Mouse (Mus musculus) retina, postnatal 1 day (tissue): ENCODE measurements at regions not wholly inside any gene's neighbourhood (a gene's known extent, or its start where the extent isn't known, plus 50 kb on each side); places are given as distances from the start of the nearest gene placed in this dataset.
A peak's percentile ranks its signal among the peaks of the same experiment; 100 is the strongest.

Source experiments
- DNase-seq: peaks from one replicate; pipeline ENCODE4 v3.0.0-alpha.2; 2012

GRCm38 (mm10) chr4:106185745-106186501 is 130.1 kb upstream of the Usp24 start:
- DNase-seq, result no peak

- no peak for DNase-seq
Observed at GRCm38 (mm10) chr4:106186684-106187083, 129.3 kb upstream of the Usp24 start.

GRCm38 (mm10) chr4:106190248-106190647 is 125.8 kb upstream of the Usp24 start:
- DNase-seq, result no peak

- DNase-seq, result no peak
Observed at GRCm38 (mm10) chr4:106191331-106191730, 124.7 kb upstream of the Usp24 start.

GRCm38 (mm10) chr4:106191843-106192242 is 124.2 kb upstream of the Usp24 start:
- DNase-seq, result no peak

GRCm38 (mm10) chr4:106193204-106193945 is 122.6 kb upstream of the Usp24 start:
- no peak for DNase-seq

- DNase-seq, result no peak
Observed at GRCm38 (mm10) chr4:106195497-106196166, 120.4 kb upstream of the Usp24 start.

GRCm38 (mm10) chr4:106199833-106200232 is 116.2 kb upstream of the Usp24 start:
- peak; percentile 58 for DNase-seq

GRCm38 (mm10) chr4:106200241-106200640 is 115.8 kb upstream of the Usp24 start:
- DNase-seq, result peak; percentile 37

- DNase-seq, result peak; percentile 22
Observed at GRCm38 (mm10) chr4:106202554-106202953, 113.5 kb upstream of the Usp24 start.

GRCm38 (mm10) chr4:106205200-106205599 is 110.8 kb upstream of the Usp24 start:
- DNase-seq, result no peak

GRCm38 (mm10) chr4:106206023-106206422 is 110.0 kb upstream of the Usp24 start:
- DNase-seq, result no peak

- no peak for DNase-seq
Observed at GRCm38 (mm10) chr4:106209465-106209864, 106.5 kb upstream of the Usp24 start.

GRCm38 (mm10) chr4:106209975-106210374 is 106.0 kb upstream of the Usp24 start:
- no peak for DNase-seq

GRCm38 (mm10) chr4:106214170-106214569 is 101.8 kb upstream of the Usp24 start:
- DNase-seq, result no peak

GRCm38 (mm10) chr4:106220621-106221020 is 95.4 kb upstream of the Usp24 start:
- no peak for DNase-seq

- peak; percentile 78 for DNase-seq
Observed at GRCm38 (mm10) chr4:106225184-106225862, 90.7 kb upstream of the Usp24 start.

- peak; percentile 44 for DNase-seq
Observed at GRCm38 (mm10) chr4:106227428-106227827, 88.6 kb upstream of the Usp24 start.

GRCm38 (mm10) chr4:106228534-106228933 is 87.5 kb upstream of the Usp24 start:
- DNase-seq, result peak; percentile 87

GRCm38 (mm10) chr4:106229526-106229925 is 86.5 kb upstream of the Usp24 start:
- DNase-seq, result no peak

GRCm38 (mm10) chr4:106232499-106232970 is 83.5 kb upstream of the Usp24 start:
- DNase-seq, result peak; percentile 64

GRCm38 (mm10) chr4:106244384-106244819 is 71.6 kb upstream of the Usp24 start:
- DNase-seq, result no peak
